Mouse (Mus musculus) erythroblast, adult 5-6 weeks (primary cell): Measurements from ENCODE around the gene Lzts3. TPM values are rescaled to one million over a fixed set of nuclear protein-coding genes. Genes with fewer than 3 reads are reported as not detected.
"Not testable (repeated sequence)": the region's sequence is repeated elsewhere in the genome, so short reads cannot be mapped to it uniquely, and the experiment has no call there.

Experiments
- ATAC-seq: replicated peaks from 2 replicates; pipeline ENCODE4 v1.8.0; 2016; ENCODE audit warnings: moderate number of reproducible peaks, mild to moderate bottlenecking, moderate TSS enrichment, inconsistent platforms; ENCODE audit not compliant: poor library complexity, low FRiP score, severe bottlenecking
- total RNA-seq, 2 experiments: library from RNA; stranded (forward) in 1 of 2; stranded (reverse) in 1 of 2; fragments of 150-400 nt in 1 of 2; fragments of 200-764, 138-1000 nt in 1 of 2; gene quantifications; 2 replicates each; pipeline versions ENCODE4 v1.2.3 to v1.2.4; 2015 to 2017; ENCODE audit warnings: low replicate concordance in 2 of 2

Gene Lzts3
- total RNA-seq (2015; ENCODE audit: low replicate concordance) (not detected in 2 replicates), total RNA-seq (2017; ENCODE audit: low replicate concordance) (0.43 and 0.84 TPM in 2 replicates)

DNA sequence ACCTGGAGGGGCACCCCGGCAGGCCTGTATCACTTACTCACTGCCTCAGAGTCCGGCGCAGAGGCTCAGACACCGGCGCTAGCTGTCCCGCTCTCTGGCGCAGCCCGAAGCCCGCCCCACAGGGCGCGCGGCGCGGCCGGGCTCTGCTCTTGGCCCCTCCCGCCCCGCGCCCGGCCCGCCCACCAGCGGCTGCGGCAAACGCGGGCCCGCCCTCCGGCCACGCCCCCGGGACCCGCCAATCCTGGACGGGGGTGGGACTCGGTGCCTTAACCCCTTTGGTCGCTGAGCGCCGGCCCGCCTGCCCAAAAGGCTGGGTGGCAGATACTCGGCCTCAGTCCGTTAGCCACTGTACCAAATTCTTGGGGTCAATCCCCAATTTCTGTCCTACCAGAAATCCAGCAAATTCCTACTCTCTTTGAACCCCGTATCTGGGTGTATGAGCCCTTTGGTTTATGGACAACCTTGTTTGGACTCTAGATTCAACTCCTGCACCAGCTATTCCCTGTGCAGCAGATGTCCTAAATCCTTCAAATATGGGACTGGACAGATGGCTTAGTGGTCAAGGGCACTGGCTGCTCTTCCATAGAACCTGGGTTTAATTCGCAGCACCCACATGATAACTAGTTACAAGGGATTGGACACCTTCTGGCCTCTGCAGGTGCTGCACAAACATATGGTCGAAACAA lies at the start of gene Lzts3:
Lzts3 (minus strand) TSS at position 120 of the 686 bp plus-strand sequence.
- ATAC-seq = peak; percentile 95

DNA sequence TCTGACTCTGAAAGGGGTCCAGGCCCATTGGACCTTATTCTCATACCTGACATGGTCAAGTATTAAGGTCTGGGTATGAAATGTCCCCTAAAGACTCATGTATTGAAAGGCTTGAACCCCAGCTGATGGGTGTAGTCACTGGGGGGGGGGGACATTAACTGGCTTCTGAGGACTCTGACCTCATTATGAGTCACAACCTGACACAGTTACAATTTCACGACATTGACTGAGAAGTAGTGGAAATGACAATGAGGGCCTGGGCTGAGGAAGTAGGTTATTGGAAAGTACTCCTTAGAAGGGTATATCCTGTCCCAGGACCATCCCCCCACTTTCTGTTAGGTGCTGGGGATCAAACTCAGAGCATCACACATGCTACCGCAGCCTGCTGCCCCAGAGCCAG lies 46.4 kb upstream of the Lzts3 start:
- ATAC-seq = no peak

DNA sequence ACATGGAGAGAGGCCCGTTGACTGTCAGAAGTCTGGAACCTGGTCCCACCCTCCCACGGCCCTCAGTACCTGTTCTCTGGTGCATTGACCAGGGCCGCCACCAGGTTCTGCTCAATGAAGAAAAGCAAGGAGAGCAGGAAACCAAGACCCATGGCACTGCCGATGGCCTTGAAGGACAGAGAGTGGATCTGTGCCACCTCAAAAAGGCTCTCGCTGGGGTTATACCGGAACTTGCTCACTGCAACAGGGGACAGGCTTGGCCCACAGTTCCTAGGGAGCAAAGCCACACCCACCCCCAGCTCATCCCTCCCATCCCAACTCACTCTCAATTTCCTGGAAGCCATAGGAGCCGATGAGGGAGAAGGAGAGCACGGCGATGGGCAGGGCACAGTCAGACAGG lies 42.8 kb upstream of the Lzts3 start:
- no peak for ATAC-seq

DNA sequence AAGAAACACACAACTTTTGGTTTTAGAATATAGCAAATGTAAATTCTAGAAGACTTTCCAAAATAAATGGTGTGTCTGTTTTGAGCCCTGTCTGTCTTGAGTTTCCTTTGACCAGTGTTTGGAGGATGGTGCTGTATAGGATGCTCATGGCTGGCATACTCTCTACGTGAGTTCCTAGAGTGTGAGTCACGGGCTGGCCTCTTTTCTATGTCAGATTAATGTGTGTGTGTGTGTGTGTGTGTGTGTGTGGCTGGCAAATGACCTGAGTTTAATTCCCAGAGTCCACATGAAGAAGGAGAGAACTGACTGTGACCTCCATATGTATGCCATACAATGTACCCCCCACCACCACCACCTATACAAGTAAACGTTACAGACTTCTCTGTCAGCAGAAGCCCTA lies 38.9 kb upstream of the Lzts3 start:
- ATAC-seq = no peak

DNA sequence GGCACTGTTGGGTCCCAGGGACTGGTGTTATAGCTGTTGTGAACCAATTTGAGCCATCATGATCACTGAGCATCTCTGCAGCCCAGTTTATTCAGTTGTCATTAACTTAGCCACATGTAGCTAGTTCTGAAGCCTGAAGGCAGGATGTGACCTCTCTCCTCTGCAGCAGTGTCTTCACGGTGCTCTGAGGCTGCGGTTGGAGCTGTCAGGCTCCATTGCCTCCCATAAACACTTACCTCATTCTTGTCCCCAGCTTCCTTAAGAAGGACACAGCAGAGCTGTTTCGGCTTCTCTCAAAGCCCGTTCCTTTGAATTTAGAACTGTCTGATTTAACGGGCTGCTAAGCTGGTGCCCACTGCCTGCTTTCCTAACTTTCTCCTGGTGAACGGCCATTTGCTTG lies 37.3 kb upstream of the Lzts3 start:
- no peak for ATAC-seq

DNA sequence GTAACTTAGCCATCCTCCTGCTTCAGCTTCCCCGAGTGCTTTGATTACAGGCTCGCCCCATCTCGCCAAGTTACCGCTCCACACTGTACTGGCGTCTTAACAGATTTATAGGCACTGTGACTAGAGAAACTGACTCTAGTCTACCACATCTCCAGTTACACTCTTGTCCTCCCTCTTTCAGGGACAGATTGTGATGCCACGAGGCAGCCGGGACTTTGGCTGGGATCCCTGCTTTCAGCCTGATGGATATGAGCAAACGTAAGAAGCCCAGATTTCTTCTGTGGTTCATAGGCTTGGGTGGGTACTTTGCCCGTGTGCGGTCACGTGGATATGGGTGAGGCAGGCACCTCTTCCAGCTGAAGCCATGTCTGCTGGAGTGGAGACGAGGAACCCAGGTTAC lies 36.6 kb upstream of the Lzts3 start:
- no peak for ATAC-seq

DNA sequence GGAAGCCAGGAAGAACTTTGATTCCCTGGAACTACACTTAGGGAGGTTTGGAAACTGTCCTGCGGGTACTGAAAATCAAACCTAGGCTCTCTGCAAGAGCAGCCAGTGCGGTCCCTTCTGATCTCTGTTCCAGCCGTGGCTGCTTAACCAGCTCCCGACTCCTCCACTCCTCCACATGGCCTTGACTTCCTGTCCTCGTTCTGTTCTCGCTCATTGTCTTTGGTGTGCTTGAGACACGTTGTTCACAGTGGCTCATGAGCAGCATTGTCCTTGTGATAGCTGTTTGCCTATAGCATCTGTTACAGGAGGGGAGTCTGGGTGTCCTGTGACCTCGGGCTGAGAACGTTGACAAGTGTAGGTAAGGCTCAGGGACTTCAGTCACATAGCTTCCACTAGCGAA lies 34.6 kb upstream of the Lzts3 start:
- no peak for ATAC-seq

DNA sequence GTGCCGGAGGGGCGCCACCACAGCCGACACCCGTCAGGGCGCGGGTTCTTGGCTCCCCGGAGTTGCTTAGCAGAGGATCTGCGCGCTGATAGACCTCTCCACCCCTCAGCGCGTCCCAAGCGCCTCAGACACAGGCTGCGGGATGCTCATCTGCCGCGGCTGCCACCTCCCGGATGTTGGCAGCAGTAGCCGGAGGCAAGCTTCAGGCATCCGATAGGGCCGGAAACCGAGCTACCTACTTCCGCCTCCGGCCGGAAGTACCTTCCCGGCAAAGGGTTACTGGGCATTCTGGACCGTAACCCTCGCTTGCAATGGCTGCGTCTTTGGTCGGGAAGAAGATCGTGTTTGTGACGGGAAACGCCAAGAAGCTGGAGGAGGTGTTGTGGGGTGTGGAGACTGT lies 25.0 kb upstream of the Lzts3 start, which contains the start of gene Itpa:
Itpa (plus strand) TSS at position 52 of the 400 bp plus-strand sequence.
- ATAC-seq = peak; percentile 85

DNA sequence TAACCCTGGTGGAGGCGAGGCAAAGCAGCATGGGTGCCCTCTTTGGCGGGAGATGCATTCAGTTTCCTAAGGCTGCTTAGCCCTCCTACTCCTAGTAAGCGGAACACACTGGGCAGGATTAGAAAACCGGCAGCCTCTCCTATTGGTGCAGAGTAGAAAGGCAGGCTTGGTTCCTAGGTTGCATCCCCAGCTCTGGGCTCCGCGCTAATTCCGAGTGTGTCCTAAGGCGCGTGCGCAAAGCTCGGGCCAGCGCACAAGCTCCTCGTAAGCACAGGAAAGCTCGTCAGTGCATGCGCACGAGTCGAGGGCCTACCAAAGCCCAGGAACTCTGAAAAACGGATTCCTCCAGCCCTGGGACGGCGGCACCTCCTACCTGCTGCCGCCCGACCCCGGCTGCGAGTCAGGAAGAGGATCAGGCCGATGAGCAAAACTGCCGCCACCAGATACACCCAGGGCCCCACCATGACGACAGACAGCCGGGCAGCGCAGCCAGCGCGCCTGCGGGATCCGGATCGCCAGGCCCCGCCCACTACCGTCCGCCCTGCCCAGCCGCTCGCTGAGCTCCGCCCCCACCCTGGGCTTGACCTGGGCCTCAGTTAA lies 21.6 kb upstream of the Lzts3 start, which contains the start of gene Ddrgk1:
Ddrgk1 (minus strand) TSS at position 558 of the 600 bp plus-strand sequence.
- ATAC-seq = peak; percentile 84

DNA sequence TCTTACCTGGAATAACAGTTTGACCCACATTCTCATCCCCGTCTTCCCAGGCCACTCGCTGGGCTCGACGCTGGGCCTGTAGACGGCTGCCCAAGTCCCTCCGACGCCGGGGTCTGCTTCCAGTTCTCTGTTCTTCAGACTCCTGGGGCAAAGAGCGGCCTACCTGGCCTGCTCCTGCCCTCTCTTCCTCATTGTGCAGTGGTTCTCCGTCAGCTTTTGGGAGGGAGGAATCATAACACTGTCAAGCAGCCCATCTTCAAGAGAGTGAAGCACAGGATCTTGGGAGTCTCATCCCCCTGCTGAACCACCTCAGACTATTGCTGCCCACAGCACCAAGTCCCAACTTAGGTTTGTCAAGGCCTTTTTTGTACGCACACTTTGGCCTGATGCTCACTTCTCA lies 20.7 kb upstream of the Lzts3 start:
- ATAC-seq = no peak

DNA sequence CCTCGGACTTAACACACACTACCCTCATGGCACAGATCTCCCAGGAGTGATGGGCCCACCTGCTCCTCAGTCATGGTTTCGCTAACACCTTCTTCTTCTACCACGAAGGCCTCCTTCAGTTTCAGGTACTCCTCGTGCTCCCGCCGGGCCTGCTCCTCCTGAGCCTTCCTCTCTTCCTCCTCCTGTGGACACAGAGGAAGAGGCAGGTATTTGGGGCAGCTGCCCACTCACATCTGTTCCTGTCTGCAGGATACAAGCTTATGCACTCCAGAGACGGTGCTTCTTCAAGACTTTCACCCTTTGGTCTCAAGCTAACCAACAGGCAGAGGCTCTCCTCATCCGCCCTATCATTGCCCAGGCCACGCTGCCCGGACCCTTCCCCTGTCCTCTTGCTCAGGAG lies 15.9 kb upstream of the Lzts3 start:
- ATAC-seq = no peak

DNA sequence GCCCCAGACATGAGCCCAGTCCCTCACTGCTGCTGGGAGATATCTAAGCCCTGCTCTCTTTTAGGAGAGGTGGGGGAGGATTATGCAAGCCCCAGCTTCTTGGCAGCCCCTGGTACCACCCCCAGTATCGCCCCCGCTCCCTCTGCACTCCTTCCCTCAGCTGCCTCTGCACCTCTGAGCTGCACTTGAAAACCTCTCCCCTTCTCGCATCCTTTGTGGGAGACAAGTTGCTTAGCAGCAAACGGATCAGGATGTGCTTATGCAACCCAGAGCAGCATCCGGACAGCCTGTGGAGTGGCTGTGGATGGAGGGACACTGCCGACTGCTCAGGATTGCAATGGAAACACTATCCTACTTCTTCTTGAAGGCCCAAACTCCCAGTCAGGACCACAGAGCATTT lies 14.9 kb upstream of the Lzts3 start:
- no peak for ATAC-seq

DNA sequence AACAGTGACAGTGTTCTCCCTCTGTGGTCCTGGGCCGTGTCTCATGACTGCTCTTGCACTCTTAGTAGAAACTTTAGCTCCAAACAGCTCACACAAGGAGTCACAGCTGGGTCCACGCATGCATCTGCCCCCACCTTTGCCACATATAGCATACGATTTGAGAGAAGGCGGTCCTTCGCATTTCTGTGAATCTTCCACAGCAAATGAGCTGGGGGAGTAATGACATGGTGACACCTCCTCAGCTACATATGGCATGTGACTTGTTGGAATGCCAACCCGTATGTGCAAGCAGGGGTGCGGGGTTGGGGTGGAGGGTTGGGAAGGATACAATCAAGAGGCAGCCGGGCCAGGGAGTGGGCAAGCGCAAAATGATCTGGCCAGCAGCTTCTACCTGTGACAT lies 13.9 kb upstream of the Lzts3 start:
- no peak for ATAC-seq

DNA sequence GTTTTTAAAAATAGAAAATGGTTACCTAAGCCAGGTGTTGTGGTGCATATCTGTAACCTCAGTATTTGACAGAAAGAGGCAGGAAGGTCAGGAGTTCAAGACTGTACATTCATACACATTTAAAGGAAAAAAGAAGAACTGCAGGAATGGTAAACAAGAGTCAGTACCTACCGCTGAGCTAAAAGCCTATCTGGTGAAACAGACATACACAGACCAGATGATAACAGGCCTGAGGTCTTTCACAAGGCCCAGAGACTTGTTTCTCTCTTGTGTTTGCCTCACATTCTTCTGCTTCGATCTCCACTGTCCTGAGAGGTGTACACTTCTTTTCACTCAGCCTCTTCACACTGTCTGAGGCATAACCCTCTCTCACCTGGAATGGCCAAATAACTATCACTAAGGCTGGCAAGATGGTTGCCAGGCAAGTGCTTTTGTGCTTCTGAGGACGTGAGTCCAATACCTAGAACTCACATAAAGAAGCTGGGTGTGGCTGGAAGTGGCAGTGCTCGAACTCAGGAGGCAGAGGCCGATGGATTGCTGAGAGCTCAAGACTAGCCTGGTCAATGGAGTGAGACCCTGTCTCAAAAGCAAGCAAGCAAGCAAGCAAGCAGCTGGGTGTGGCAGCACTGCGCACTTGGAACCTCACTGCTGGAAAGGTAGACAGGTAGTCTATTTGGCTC lies 13.2 kb upstream of the Lzts3 start:
- peak; percentile 81 for ATAC-seq

DNA sequence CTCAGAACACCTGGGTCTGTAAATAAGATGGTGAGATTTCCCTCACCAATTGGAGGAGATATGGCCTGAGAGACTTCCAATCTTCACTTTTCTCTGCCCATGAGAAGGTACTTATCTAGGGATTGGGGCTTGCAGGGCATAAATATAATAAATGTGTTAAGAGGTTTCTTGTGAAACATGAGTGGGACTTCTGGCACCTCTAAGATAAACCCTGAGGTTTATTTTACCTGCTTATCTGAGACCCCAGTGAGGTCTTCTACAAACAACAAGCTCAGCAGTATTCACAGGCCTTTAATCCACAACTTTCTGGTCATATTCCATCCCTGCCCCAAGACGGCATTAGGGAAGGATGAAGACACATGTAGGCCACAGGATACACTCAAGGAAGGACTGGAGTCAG lies 11.2 kb upstream of the Lzts3 start:
- ATAC-seq = no peak

DNA sequence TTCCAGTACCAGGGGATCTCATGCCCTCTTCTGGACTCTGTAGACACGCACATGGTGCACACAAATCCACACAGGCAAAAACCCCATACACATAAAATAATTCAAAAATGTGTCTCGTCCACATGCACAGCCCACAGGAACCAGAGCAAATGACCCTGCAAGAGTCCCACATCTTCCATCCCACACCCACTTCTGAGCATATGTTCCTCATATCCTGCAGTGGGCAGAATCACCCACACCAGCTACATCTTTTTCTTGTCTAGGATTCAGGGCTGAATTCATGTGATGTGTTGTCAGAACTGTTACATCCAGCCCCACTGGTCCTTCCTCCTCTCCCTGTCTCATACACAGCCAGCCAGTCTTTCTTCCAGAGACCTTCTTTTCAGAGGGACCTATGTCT lies 10.7 kb upstream of the Lzts3 start:
- ATAC-seq = no peak

DNA sequence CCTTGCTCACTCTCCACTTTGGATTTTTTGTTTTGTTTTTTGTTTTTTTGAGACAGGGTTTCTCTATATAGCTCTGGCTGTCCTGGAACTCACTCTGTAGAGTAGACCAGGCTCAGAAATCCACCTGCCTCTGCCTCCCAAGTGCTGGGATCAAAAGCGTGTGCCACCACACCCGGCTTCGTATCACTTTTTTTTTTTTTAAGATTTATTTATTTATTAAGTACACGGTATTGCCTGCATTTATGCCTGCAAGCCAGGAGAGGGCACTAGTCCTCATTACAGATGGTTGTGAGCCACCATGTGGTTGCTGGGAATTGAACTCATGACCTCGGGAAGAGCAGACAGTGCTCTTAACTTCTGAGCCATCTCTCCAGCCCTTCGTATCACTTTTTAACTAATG lies 6.4 kb upstream of the Lzts3 start:
- not testable (repeated sequence) for ATAC-seq

DNA sequence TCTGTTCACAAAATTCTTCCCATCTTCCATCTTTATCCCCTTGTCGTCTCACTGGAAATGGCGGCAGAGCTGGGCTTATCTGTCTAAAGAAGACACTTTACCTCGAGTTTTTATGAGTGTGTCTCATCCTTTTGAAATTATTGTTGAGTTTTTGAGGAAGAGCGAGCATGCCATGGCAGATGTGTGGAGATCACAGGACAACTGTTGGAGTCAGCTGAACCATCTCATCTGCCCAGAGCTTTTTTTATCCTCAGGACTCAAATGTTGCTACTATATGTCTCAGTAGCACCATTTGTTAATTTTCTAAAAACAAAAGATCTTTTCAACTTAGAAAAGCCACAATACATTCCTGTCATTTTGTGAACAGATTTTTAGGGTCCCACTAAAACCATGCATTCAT lies 2.6 kb upstream of the Lzts3 start:
- no peak for ATAC-seq

DNA sequence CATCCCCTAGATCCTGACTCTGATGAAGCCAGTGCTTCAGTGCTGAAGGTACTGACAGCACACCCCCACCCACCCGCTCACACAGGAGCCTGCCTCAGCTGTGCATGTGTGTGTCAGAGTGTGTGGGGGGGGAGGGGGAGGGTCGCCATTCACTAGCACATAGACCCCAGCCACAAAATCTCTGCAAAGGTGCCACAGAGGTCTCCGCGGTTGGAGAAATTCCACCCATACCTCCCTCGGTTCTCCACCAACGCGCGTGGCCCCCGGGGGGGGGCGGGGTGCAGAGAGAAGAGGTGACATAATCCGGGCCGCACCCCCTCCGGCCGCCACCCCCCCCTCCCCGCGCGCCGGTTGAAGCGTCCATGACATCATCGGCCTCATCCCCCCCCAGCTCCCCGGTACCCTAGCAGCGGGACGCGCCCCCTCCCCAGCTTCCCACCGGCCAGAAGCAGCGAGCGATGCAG lies 374 bp downstream of the Lzts3 start:
- ATAC-seq = no peak

DNA sequence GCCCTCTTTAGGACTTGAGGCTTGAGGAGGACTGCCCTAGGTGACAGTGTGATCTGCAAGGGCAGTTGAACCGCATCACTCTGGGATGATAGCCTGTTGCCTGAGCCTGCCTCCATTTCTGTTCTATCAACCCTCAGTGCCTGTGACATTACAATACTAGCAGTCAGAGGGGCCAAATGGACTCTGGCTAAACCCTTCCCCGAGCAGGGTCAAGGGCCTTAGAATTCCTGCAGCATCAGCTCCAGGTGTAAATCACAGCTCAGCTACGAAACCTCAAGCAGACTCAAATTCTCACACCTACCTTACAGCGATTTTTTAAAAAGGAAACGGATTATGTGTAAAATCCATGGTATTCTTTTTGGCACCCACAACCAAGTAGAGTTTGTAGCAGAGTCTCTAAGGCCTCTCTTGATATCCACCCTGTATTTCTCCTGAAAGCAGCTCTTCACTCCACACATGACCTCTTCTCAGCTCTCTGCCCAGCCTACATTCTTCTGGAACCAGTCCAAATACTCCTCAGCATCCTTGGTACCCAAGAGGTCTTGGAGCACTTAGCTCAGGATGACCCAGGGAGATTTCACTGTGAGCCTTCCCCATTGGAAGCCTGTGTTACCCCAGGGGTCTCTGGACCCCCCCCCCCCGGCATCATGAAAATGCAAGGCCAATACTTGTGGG lies 1.1 kb downstream of the Lzts3 start:
- ATAC-seq = no peak
